Mouse (Mus musculus): Measurements from ENCODE around the gene Aanat. TPM values are rescaled to one million over a fixed set of nuclear protein-coding genes. Genes with fewer than 3 reads are reported as not detected.

The Aanat gene
- polyA plus RNA-seq, 1 experiment from 2014 or later = not detected

DNA sequence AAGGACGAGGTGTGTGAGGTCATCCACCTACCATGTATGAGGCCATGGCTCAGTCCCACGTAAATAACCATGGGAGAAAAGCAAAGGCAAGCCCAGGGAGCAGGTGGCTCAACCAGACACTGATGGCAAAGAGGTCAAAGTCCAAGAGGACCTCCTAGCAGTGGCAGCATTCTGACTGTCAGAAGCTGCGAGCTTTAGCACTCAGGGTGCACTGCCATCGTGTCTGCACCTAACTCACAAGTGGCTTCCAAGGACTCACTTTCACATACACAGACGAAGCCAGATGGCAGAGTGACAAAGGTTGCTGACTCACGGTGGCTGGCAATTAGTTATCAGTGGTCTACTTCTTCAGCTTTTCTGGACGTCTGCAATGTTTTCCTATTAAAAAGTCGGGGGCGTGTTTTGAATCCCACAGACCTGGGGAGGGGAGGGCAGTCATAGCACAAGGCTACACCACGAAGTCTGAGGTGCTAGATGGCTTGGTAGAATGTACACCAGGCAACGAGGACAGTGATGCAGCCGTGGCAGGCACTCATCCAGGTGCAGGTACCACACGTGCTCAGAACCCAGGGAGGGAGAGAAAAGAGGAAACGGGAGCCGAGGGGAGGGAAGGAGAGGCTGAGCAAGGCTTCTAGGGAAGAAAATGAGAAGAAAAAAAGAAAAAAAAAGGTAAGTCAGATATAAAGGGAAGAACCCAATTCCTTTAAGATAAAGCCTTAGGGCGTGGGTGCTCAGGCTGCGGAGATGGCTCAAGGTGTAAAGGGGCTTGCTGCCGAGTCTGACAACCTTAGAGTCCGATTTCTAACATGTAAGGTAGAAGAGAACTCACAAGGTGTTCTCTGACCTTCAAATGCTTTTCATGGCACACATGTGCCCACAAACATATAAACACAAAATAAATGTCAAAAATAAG is 14.2 kb upstream of the Aanat start:
- Histone ChIP-seq H3K9me3 (ENCODE audit: control insufficient read depth, low read length) (no peaks in the 10 kb centered on the region), H3K4me1 (replicated peaks; ENCODE audit: control insufficient read depth, insufficient read depth) (no peaks in the 10 kb centered on the region; the same call in none of the 2 replicates), H3K9ac (ENCODE audit: low read length) (no peak overlapping the region), H3K27ac (replicated peaks) (no peak overlapping the region), H3K27me3 (ENCODE audit: control insufficient read depth, insufficient read depth, low read length) (no peaks in the 10 kb centered on the region), H3K4me3 (ENCODE audit: low read depth, low read length) (no peak overlapping the region), H3K4me2 (replicated peaks; ENCODE audit: low read depth) (no peak overlapping the region), H3K36me3 (ENCODE audit: control insufficient read depth, insufficient read depth, low read length) (no peaks in the 10 kb centered on the region)
- 67% methylated on average over 19 of the region's 19 CpGs for WGBS
- DNase-seq (ENCODE audit: low spot score) = no peak
- ATAC-seq (ENCODE audit: low FRiP score, low TSS enrichment) = peak; percentile 54
- TF ChIP-seq EP300 (optimal IDR thresholded peaks at IDR 0.05) (no peak), CTCF (IDR thresholded peaks at IDR 0.05; ENCODE audit: low read depth) (no peak)

DNA sequence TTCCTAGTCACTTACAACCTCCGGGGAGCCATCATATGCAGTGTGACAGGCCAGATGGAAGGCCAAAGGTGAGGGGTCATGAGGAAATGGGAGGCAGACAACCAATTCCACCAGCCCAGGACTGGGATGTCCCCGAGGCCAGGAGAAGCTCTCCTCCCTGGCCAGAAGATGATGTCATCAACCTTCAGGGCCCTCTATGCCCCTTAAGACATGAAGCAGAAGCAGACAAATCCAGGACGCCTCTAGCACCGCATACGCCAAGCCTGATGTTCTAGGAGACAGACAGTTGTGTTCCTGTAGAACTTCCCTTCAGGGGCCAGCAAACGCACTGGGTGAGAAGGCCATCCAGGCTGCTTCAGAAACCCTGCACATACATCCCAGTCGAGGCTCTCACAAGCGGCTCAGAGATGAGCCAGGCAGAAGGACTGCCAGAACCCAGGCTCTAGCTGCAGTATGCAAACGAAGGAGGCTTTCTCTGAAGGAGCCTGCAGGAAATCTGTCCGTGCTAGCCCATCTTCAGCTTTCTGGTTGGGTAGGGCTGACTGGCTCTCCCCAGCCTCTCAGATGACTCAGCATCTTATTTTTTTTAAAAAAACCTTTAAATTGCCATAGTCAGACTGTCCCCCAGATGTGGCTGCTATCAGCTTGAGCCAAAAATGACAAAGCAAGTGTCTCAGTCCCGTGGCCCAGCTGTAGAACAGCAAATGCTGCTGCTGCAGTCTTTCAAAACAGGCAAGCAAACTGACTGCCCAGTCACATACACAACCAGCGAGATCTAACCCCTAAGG is 13.3 kb upstream of the Aanat start:
- Histone ChIP-seq H3K9ac (ENCODE audit: low read length) (no peak overlapping the region), H3K9me3 (ENCODE audit: control insufficient read depth, low read length) (no peaks in the 10 kb centered on the region), H3K36me3 (ENCODE audit: control insufficient read depth, insufficient read depth, low read length) (no peaks in the 10 kb centered on the region), H3K4me2 (replicated peaks; ENCODE audit: low read depth) (no peak overlapping the region), H3K27me3 (ENCODE audit: control insufficient read depth, insufficient read depth, low read length) (no peaks in the 10 kb centered on the region), H3K27ac (replicated peaks) (no peak overlapping the region), H3K4me1 (replicated peaks; ENCODE audit: control insufficient read depth, insufficient read depth) (no peaks in the 10 kb centered on the region; the same call in none of the 2 replicates), H3K4me3 (ENCODE audit: low read depth, low read length) (no peak overlapping the region)
- no peak for TF ChIP-seq CTCF (IDR thresholded peaks at IDR 0.05; ENCODE audit: low read depth)
- no peak for TF ChIP-seq EP300 (optimal IDR thresholded peaks at IDR 0.05)
- ATAC-seq (ENCODE audit: low FRiP score, low TSS enrichment) (no peak), DNase-seq (ENCODE audit: low spot score) (no peak)
- WGBS = 45% methylated on average over 12 of the region's 12 CpGs

DNA sequence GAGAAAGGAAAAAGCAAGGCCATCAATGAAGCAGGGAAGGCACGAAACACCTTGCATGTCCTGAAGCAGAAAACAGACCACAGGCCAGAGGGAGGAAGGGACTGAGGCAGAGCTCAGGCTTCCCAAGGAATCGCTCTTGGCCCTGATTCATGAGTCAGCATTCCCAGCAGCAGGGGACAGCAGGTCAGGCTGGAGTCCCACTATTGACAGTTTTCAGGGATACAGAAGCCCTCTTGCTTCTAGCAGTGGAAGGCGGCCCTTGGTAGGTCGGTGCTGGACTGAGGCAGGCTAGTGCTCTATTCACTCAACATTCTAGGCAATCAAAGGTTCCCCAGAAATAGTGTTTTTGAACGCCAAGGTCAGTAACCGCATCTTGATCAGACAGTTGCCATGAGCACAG is 11.7 kb upstream of the Aanat start:
- no peaks in the 10 kb centered on the region; the same call in none of the 2 replicates for H3K4me1 ChIP-seq (replicated peaks; ENCODE audit: control insufficient read depth, insufficient read depth)
- ATAC-seq (ENCODE audit: low FRiP score, low TSS enrichment) (no peak), DNase-seq (ENCODE audit: low spot score) (no peak)
- no peak overlapping the region for H3K4me2 ChIP-seq (replicated peaks; ENCODE audit: low read depth)
- H3K4me3 ChIP-seq (ENCODE audit: low read depth, low read length) = no peak overlapping the region
- H3K9me3 ChIP-seq (ENCODE audit: control insufficient read depth, low read length) = no peaks in the 10 kb centered on the region
- WGBS = 64% methylated on average over 6 of the region's 6 CpGs
- H3K27ac ChIP-seq (replicated peaks) = no peak overlapping the region
- TF ChIP-seq CTCF (IDR thresholded peaks at IDR 0.05; ENCODE audit: low read depth) (no peak), EP300 (optimal IDR thresholded peaks at IDR 0.05) (no peak)
- no peak overlapping the region for H3K9ac ChIP-seq (ENCODE audit: low read length)
- no peaks in the 10 kb centered on the region for H3K36me3 ChIP-seq (ENCODE audit: control insufficient read depth, insufficient read depth, low read length)
- no peaks in the 10 kb centered on the region for H3K27me3 ChIP-seq (ENCODE audit: control insufficient read depth, insufficient read depth, low read length)

DNA sequence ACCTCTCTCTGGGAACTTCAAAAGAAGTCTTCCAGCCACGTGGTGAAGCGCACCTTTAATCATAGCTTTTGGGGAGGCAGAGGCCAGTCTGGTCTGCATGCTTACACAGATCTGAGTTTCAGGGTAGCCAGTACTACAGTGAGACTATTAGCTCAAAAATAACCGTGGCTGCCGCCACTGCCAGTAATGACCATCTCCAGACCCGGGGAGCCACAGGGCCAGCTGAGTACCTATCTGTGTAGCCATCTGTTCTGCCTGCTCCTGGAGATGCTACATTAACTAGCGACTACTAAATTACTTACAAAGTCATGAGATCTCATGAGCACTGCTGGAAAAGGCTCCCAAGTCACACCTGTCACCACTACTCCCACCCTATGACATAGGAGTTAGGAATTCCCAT is 11.2 kb upstream of the Aanat start:
- no peak for TF ChIP-seq CTCF (IDR thresholded peaks at IDR 0.05; ENCODE audit: low read depth)
- TF ChIP-seq EP300 (optimal IDR thresholded peaks at IDR 0.05) = no peak
- ATAC-seq (ENCODE audit: low FRiP score, low TSS enrichment) (no peak), DNase-seq (ENCODE audit: low spot score) (no peak)
- no peaks in the 10 kb centered on the region; the same call in none of the 2 replicates for H3K4me1 ChIP-seq (replicated peaks; ENCODE audit: control insufficient read depth, insufficient read depth)
- no peaks in the 10 kb centered on the region for H3K9me3 ChIP-seq (ENCODE audit: control insufficient read depth, low read length)
- H3K4me3 ChIP-seq (ENCODE audit: low read depth, low read length) = no peak overlapping the region
- no peaks in the 10 kb centered on the region for H3K36me3 ChIP-seq (ENCODE audit: control insufficient read depth, insufficient read depth, low read length)
- WGBS = 74% methylated on average over 6 of the region's 6 CpGs
- no peak overlapping the region for H3K27ac ChIP-seq (replicated peaks)
- no peak overlapping the region for H3K9ac ChIP-seq (ENCODE audit: low read length)
- H3K4me2 ChIP-seq (replicated peaks; ENCODE audit: low read depth) = no peak overlapping the region
- no peaks in the 10 kb centered on the region for H3K27me3 ChIP-seq (ENCODE audit: control insufficient read depth, insufficient read depth, low read length)

DNA sequence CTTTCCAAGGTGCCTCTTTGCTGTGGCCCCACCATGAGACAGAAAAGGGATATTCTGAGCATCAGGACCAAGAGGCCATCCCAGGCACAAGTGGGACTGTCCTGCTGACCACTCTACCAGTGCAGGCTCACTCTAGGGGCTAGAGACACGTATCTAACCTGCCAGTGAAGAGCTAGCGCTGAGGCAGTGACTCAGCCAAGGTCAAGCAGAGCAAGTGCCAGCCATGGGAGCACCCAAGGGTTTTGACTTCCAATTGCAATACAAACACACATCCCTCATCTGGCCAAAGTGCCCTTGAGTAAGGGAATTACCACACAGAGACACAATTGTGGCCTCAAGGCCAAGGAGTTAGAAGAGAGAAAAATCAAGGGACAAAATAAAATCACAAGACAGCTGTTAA is 10.8 kb upstream of the Aanat start:
- Histone ChIP-seq H3K9me3 (ENCODE audit: control insufficient read depth, low read length) (no peaks in the 10 kb centered on the region), H3K4me2 (replicated peaks; ENCODE audit: low read depth) (no peak overlapping the region), H3K4me1 (replicated peaks; ENCODE audit: control insufficient read depth, insufficient read depth) (no peaks in the 10 kb centered on the region; the same call in none of the 2 replicates), H3K27me3 (ENCODE audit: control insufficient read depth, insufficient read depth, low read length) (no peaks in the 10 kb centered on the region), H3K4me3 (ENCODE audit: low read depth, low read length) (no peak overlapping the region), H3K36me3 (ENCODE audit: control insufficient read depth, insufficient read depth, low read length) (no peaks in the 10 kb centered on the region), H3K27ac (replicated peaks) (no peak overlapping the region), H3K9ac (ENCODE audit: low read length) (no peak overlapping the region)
- DNase-seq (ENCODE audit: low spot score) = no peak
- TF ChIP-seq EP300 (optimal IDR thresholded peaks at IDR 0.05) (no peak), CTCF (IDR thresholded peaks at IDR 0.05; ENCODE audit: low read depth) (no peak)
- WGBS = 97% methylated on average over 2 of the region's 2 CpGs
- no peak for ATAC-seq (ENCODE audit: low FRiP score, low TSS enrichment)

All from stomach, postnatal 0 days (tissue).